Mouse (Mus musculus) brain, embryonic 14.5 days (tissue): ENCODE data around the gene Capn5. TPM values are rescaled to one million over a fixed set of nuclear protein-coding genes. Genes with fewer than 3 reads are reported as not detected.
A peak's percentile ranks its signal among the peaks of the same experiment; 100 is the strongest.

Experiments used
- DNase-seq: peaks from one replicate; pipeline ENCODE4 v3.0.0-alpha.2; 2011; ENCODE audit warnings: low read depth
- CTCF ChIP-seq: fragments of 200-500 bp; IDR thresholded peaks from 2 replicates; pipeline ENCODE4 v1.5.1; 2012; ENCODE audit warnings: inconsistent platforms, mild to moderate bottlenecking, moderate library complexity, borderline replicate concordance; ENCODE audit not compliant: insufficient read depth, insufficient read length; ENCODE audit errors: extremely low read depth
- POLR2A ChIP-seq: fragments of 200-500 bp; IDR thresholded peaks from 2 replicates; pipeline ENCODE4 v1.6.1; 2012; ENCODE audit warnings: mild to moderate bottlenecking, inconsistent platforms, borderline replicate concordance; ENCODE audit not compliant: poor library complexity, insufficient read depth, insufficient read length, severe bottlenecking; ENCODE audit errors: extremely low read depth
- polyA plus RNA-seq: library from polyadenylated mRNA; depleted of rRNA; stranded (reverse); fragments of >200 nt; gene quantifications from 2 replicates; pipeline ENCODE4 v1.2.3, GENCODE M21; 2012; rRNA removed

The Capn5 gene
- polyA plus RNA-seq, 1 experiment = 25.7 TPM

DNA sequence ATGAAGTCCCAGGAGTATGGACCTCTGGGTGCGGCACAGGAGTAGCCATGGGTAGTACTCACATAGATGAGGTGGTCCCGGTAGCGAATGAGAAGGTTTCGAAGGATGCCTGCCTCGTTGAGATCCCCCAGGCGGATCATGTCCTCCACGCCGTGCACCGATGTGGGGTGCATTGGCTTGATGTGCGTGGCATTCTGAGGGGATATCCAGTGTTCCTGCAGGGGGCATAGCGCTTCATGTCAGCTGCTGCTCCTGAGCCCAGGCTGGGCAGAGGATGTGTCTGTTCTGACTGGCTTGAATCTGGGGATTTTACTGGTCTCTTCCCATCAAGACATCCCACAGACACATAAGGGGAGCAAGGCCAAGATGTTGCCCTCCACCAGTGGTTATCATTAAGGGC, 75.6 kb downstream of the Capn5 start:
- TF ChIP-seq CTCF (no peak), POLR2A (no peak)
- DNase-seq = peak; percentile 9

DNA sequence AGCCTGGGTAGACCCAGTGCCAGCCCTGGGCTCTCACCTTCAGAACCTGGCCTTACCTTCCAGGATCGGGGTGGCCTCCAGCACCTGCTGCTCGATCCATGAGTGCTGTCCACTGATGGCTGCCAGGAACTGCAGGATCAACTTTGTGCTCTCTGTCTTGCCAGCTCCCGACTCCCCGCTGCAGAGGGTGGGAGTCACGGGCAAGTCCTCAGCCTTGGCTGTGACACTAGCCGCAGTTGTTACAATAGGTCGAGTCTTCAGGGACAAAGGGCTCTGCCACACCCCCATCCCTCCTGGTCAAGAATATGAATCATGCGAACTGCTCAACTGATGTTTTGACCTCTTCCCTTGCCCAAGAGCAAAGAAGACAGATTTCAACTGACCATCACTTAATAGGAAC, 80.5 kb downstream of the Capn5 start:
- DNase-seq = no peak
- TF ChIP-seq POLR2A = no peak
- TF ChIP-seq CTCF = no peak

GRCm38 (mm10) chr7:98095852-98096251, 82.2 kb downstream of the Capn5 start:
- DNase-seq = no peak
- no peak for TF ChIP-seq CTCF
- TF ChIP-seq POLR2A = no peak

- DNase-seq = peak; percentile 52
- peak; percentile 51; the same call in 1 of the 2 replicates for TF ChIP-seq CTCF
- no peak for TF ChIP-seq POLR2A
Measured at GRCm38 (mm10) chr7:98086346-98086745, 91.7 kb downstream of the Capn5 start.

DNA sequence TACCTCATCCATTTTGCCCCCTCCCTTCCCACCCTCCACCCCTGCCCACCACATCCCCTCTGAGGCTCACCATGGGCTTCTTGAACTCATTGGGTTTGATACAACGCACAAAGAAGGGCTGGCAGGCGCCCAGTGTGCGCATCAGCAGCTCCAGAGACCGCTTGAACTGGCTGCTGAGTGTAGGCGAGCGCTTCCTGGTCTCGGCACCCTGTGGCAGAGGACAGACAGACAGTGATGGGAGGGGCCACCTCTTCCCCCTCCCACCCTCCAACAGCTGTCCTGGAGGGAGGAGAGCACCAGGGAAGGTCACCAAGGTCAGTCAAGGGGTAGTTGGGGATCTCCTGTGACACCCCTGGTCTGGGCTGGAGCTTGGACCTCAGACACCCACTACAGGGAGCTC, 92.8 kb downstream of the Capn5 start:
- TF ChIP-seq POLR2A (no peak), CTCF (no peak)
- DNase-seq = no peak

DNA sequence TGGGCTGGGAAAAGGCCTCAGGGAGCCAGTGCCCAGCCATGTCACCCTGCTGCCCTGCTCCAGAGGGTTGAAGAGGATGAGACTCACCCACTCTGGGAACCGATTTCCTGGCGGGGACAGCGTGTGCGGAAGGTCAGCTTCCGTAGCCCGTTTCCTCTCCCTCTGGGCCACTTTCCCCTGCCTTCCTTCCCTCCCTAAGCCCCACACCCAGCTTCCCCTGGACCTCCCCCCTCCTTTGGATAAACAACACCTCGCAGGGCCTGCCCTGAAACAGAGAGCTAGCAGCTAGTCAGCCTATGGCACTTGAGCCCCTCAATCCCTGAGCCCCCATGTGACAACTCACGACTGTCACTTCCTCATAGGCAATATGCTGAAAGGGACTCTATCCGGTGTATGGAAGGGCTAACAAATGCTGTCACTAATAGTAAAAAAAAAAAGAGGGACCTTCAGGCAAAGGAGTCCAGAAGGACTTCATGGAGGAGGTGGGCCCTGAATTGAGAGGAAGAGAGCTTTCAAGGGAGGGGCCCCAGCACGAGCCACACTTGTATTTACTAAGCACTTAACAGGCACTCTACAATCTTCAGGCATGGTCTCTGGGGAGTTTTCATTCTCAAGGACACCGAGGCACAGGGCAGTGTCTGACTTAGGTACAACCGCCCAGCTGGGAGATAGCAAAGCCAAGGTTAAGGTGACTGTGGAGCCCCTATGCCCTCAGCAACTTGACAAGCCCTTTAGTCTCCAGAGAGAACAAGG, 93.4 kb downstream of the Capn5 start:
- no peak for DNase-seq
- no peak for TF ChIP-seq CTCF
- TF ChIP-seq POLR2A = no peak

GRCm38 (mm10) chr7:98082376-98082775, 95.7 kb downstream of the Capn5 start:
- TF ChIP-seq CTCF = no peak
- TF ChIP-seq POLR2A = no peak
- peak; percentile 62 for DNase-seq

DNA sequence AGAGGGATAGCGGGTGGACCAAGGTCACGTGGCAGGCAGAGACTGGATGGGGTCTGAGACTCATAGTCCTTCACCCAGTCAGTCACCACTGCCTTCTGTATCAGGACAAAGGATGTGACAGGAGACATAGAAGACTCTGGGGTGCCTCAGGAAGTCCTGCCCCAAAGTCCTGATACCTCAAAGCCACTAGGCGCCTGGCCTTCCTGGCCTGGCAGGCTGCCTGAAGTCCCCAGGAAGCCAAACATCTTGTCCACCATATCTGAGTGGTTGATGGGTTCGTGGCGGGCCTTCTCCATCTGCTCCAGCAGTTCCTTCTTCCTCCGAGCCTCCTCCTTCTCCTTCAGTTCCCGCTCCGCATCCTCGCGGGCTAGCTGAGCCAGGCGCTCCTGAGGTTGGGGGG, 100.6 kb downstream of the Capn5 start:
- DNase-seq = no peak
- TF ChIP-seq CTCF = no peak
- no peak for TF ChIP-seq POLR2A

GRCm38 (mm10) chr7:98071620-98072019, 106.5 kb downstream of the Capn5 start:
- no peak for TF ChIP-seq POLR2A
- TF ChIP-seq CTCF = peak; percentile 97
- peak; percentile 90 for DNase-seq

Other genes with a start within 250 kb of the Capn5 start
- 25.9 and 42.1 TPM in 2 replicates for gene Myo7a, start 58.8 kb downstream of the Capn5 start, polyA plus RNA-seq
- 0.18 and 0.33 TPM in 2 replicates for gene Omp, start 32.8 kb downstream of the Capn5 start, polyA plus RNA-seq
- gene B3gnt6, start 21.2 kb upstream of the Capn5 start, polyA plus RNA-seq = 0.27 and 0.32 TPM in 2 replicates
- gene Acer3, start 142.9 kb upstream of the Capn5 start, polyA plus RNA-seq = 10.5 and 11.0 TPM in 2 replicates
- gene Tsku, start 183.1 kb upstream of the Capn5 start, polyA plus RNA-seq = 16.0 and 19.1 TPM in 2 replicates